Mouse (Mus musculus) urinary bladder, postnatal 25 days (tissue): Measurements from ENCODE around the gene Cdipt.

Source experiments
- DNase-seq: peaks from one replicate; pipeline ENCODE4 v3.0.0; 2022; ENCODE audit warnings: low spot score

The Cdipt gene

GRCm38 (mm10) chr7:127024755-127025555 is 49.2 kb downstream of the Cdipt start:
- peak; percentile 59 for DNase-seq

- no peak for DNase-seq
Observed at GRCm38 (mm10) chr7:127025556-127026160, 49.9 kb downstream of the Cdipt start.

GRCm38 (mm10) chr7:127026161-127026600 is 50.5 kb downstream of the Cdipt start:
- peak; percentile 61 for DNase-seq

GRCm38 (mm10) chr7:127026616-127026983 is 50.9 kb downstream of the Cdipt start:
- DNase-seq = peak; percentile 72

GRCm38 (mm10) chr7:127026984-127027726 is 51.4 kb downstream of the Cdipt start, which contains the start of gene Maz:
Gene Maz (minus strand): TSS chr7:127027037.
- DNase-seq = peak; percentile 98

- no peak for DNase-seq
Observed at GRCm38 (mm10) chr7:127027885-127028284, 52.2 kb downstream of the Cdipt start.
